Mouse (Mus musculus) adrenal gland, adult 2 months (tissue): ENCODE results near the gene Cdh23. TPM values are rescaled to one million over a fixed set of nuclear protein-coding genes. Genes with fewer than 3 reads are reported as not detected.
A peak's percentile ranks its signal among the peaks of the same experiment; 100 is the strongest.

Source experiments
- DNase-seq: peaks from one replicate; pipeline ENCODE4 v3.0.0; 2021
- polyA plus RNA-seq: library from polyadenylated mRNA; depleted of rRNA; stranded (reverse); fragments of >200 nt; gene quantifications from 2 replicates; pipeline ENCODE4 v1.2.3, GENCODE M21; 2012
- total RNA-seq, 2 experiments: library from RNA; stranded (reverse); gene quantifications; 2 replicates each; pipeline ENCODE4 v1.2.3; 2021

Cdh23 gene
- total and polyA plus RNA-seq, 3 experiments, result 0.90 to 1.4 (median 1.1) TPM

DNA sequence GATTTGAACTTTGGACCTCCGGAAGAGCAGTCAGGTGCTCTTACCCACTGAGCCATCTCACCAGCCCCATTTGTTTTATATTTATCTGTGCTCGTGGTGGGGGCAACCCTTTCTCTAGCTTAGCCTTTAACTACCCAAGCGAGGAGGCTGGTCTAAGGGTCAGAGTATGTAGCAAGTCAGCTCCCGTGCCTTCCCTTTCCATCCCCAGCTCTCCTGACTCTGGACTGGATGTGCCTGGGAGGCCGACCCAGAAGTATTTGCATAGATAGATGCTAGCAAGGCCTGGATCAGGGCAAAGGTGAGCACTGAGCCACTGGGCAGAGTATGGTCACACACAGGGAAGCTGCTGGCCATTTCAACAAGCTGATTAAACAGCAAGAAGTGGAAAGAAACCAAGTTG lies 12.5 kb upstream of the Cdh23 start:
- no peak for DNase-seq

DNA sequence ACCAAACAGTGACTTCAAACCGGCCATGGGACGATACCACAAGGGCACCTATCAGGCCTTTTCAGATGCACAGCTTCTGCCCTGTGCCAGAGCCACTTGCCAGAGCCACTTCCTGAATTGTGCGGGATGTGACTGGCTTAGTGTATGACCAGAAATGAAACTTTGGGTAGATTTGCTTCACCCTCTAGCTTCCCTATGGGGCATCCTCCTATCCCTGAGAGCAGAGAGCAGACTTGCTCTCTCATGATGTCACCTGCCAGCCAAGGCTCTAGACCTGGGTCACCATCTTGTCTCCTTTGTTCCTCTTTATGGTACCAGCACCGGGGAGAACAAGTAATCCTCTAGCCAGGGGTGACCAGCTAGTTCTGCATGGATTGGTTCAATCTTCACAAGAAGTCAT lies 10.0 kb upstream of the Cdh23 start:
- DNase-seq, result no peak

DNA sequence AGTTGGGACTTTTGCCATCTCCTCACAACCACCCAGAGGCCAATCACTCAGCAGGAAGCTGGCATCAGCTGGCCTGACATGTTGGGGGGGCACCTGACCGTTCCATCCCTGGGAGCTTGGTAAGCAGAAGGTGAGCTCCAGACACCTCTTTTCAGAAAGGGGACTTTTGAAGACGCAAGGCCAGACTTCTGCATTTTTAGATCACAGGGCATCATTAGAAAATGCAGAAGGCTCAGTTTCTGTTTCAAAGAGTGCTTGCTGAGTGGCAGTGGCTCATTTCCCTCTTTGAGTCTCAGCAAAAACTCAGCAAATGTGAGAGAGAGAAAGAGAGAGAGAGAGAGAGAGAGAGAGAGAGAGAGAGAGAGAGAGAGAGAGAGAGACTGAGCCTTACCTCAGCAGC lies 8.8 kb upstream of the Cdh23 start:
- DNase-seq, result no peak

DNA sequence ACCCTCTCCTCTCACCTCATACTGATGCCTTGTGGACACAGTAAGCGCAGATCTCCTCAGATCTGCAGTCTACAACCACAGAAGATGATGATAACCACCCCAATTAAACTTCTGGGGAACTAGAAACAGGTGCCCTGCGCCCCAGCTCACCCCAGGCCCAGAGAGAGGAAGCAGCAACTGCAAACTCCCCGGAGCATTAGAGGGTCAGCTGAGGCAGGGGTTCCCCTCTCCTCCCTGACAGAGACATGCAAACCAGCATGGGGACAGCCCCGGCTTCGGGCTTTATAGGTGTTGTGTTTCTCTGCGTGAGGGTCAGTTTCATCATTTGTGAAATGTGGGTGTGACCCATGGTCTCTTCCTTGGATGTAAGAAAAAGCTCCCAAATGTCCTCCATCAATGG lies 1.5 kb upstream of the Cdh23 start:
- DNase-seq, result no peak

DNA sequence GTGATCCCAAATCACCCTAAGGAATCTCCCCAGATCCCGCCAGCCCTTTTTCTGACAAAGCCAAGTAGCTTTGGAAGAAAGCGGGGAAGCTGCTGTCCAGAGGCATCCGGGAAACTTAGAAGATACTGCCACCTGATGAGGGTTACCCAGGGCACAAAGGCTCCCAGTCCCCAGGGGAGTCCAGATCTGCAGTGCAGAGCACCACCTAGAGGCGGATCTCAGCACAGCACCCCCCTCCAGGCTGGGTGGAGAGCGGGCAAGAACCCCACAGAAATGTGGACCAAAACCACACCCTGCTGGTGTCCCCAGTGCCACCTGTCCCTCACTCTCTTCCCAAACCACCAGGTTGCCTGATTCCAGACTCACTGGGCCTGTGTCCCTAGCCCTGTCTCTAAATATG lies 685 bp upstream of the Cdh23 start:
- peak; percentile 66 for DNase-seq

DNA sequence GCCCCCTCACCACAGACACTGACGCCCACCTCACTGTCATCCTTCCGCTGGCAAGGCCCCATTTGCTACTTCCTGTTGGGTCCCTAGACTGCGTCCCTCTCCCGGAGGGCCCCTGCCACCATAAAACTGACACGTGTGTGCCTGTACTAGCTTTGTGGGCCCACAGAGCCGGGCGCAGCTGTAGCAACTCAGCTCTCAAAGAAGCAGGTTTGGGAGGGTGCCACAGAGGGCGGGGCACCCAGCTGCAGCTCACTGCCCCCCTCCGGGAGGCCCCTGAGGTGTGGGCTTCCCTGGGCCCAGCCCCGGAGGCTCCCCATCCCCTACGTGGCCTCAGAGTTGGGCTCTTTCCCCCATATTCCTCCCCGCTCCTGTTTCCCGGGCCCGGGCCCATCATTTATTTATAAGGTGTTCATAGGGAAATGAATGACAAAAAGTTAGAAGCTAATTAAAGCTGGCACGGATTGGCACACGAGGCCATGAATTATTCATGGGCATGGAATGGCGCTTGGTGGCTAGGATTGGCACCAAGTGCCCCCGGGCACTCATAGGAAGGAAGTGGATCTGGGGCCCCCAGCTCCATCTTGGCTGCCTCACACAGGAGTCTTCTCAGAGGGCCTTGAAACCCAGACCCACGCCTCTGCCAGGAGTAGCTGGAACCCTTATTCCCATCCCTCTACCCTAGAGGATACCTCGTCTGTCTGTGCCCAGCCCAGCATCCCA lies 4.5 kb downstream of the Cdh23 start:
- DNase-seq, result no peak

DNA sequence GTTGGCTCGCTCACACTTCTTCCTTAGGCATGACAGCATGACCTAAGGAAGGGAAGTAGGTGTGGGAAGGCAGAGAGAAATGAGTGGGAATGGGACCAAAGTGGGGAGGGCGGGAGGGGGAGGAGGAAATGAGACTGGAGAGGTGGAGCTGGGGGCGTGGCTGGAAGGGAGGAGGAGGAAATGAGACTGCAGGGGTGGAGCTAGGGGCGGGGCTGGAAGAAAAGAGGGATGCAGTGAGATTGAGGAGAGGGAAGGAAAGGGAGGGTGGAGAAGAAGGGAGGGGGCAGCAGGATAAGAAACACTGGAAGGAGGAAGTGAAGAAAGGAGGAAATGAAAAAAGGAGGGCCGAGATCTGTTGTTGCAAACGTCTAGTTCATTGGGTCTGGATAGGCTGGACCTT lies 5.3 kb downstream of the Cdh23 start:
- peak; percentile 23 for DNase-seq

DNA sequence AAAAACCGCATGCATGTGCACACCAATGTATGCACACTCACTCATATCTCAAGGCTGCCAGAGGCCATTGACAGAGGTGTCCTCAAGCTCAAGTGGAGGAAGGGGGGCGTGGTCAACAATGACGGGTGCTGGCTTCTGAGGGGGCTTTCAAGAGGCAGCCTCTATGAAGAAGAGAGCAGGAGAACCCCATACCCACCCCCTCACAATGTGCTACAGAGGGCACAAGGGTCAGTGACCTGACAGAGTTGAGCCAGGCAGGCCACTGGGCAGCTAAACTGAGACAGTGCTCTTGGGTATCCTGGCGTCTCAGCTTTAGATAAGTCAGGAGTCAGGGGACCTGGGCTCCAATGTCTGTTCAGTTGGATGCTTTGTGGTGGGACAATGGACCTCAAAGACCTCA lies 6.9 kb downstream of the Cdh23 start:
- DNase-seq, result no peak

DNA sequence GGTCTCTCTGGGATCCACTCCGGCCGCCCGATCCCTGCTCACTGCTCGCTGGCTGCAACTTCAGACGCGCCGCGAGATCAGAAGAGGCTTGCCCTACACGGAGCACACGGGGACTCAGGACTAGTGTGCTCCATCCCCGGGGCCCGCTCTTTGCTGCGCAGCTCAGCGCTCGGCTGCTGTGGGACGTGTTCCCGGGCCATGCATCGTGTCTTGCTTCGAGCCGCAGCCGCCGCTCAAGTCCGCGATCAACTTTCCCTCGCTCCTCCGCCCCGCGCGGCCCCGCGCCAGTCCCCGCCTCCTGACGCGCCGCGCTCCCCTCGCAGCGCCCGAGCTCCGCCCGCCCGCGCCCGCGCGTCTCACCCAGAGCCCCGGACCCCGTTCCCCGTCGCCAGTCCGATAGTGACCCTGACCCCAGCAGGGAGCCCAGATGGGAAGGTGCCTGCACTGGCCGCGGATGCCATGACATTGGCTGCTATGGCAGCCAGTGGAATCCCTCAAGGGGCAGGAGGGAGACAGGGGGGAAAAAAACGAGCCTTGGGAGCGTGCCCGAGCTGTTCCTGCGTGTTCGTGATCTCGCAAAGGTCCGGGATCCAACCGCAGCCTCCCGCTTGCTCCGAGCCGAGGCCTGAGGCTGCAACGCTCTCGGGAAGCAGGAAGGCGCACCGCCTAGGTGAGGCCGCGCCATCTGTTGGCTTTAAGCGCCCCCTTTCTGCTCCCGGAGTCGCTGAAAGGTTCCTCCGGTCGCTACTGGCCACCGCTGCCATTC lies 9.1 kb downstream of the Cdh23 start:
- peak; percentile 76 for DNase-seq

DNA sequence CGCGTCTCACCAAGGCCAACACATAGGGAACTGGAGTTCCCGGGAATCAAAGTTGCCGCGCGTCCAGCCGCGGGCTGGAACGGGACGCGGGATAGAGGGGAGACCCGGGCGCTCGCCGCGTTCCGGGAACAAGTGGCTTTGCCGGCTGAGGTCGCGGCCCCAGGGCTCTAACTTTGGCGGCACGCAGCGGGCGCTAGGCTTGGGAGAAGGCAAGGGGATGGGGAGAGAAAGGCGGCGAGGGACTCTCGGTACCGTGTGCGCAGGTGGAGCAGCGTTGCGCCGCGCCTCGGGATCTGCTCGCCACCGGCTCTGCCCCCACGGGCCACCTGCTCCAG lies 9.7 kb downstream of the Cdh23 start:
- no peak for DNase-seq

DNA sequence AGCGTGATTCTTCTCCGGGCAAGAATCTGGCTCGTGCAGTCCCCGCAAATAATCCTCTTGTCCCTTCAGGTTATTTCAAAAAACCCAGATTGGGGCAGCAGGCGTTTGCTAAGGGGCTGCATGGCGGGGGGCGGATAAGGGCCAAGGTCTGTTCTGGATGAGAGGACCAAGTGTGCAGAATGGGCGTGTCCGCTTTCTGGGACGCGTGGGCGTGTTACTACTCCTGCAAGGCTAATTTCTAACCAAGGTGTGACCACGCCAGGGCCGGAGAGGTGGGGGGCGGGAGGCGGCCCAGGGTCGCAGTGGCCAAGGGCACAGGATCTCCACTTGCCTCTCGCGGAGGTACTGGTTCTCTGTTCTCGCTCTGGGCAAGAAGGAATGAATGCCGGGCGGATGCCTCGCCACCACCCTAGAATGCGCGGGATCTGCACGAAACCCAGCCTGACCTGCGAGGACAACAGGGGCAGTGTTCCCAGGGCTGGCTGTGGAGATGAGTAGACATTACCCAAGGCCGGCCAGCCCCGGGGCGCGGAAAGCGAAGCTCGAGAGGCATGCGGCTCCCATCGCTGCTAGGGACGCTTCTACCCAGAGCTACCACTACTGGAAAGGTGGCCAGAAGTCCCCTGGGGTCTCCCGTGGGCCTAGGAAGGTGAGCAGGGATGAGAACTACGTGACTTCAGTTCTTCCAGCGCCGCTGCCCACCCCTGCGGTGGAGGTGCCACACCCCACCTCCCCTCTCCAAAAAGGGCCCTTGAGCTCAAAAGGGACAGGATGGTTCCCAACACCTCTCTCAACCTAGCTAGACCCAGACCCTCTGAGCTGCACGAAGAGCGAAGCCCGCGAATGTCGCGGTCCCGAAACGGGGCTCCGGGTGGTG lies 10.3 kb downstream of the Cdh23 start:
- DNase-seq, result peak; percentile 37

DNA sequence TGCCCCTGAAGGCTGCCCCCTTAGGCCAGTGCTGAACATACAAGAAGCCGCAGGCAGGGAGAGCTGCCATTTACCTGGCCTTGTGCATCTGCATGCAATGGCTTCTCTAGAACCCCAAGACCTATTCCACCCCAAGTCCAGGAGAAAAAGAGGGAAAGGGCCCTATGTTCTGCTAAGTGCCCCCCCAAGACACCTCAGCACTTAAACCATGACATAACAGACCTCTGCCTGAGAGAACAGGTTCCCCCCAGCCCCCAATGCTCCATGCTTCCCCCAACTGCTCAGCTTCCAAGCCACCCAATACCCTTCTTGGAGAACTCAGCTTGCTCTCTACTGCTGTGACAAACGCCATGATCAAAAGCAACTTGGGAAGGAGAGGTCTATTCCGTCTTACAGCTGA lies 17.4 kb downstream of the Cdh23 start:
- DNase-seq, result no peak

DNA sequence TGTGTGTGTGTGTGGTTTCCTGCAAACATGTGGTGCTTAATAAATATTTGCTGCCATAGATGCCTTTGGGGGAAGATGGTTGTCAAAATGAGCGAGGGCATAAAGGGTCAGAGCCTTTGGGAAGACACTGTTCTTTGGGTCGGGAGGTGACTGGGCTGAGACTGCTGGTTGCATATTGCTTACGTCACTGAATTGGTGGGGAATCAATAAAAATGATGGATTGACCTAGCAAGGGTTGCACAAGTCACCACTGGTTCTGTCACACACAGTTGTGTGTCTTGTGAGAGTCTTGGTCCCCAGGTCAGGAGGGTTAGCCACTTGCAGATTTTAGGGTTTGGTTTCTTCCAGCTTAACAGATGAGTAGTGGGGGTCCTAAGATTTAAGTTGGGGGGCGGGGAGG lies 19.0 kb downstream of the Cdh23 start:
- DNase-seq, result no peak

DNA sequence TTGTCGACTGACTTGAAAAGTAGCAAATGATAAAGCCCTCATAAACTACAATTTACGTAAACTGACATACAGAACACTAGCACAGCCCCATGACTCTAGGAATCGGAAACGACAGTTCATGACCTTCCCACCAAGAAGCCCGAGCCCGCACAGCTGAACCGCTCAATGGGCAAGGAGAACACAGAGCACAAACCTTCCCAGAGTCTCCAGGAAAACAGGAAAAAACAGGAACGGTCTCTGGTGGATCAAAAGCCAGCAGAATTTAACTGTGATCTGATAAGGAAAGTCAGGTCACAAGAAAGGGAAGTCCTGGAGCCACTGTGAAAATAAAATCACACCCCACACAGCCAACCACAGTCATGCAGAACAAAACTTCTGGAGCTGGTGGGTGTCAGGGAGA lies 26.1 kb downstream of the Cdh23 start:
- no peak for DNase-seq

DNA sequence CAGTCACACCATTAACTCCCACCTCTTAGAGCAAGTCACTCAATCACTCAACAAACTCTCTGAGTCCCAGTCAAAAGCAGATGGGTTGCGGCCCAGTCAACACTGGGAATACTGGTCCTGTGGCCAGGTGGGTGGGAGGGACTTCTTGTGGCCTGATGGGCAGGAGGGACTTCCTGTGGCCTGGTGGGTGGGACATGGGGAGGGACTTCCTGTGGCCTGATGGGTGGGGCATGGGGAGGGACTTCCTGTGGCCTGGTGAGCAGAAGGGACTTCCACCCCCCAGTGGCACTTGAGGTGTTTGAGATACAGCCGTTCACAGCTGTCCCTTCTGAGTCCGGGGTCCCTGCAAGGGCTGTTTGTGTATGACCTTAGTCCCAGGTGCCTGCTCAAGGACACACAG lies 27.7 kb downstream of the Cdh23 start:
- DNase-seq, result no peak

DNA sequence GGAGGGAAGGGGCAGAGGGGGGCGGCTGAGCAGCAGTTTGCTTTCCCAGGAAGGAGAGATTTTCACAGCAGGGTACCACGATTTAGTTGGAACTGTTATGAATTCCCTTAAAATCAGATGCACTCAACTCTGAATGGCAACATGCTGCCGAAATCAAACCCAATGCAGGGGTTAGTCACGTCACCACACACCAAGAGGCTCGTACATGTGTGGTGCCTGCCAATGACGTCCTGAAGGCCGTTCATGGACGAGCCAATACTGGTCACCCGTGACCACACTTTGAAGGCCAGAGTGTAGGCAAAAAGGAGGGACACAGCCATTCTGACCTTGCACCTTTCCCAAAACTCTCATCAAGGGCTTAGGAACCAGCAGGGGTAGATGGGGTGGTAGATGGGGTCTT lies 35.3 kb downstream of the Cdh23 start:
- peak; percentile 15 for DNase-seq

DNA sequence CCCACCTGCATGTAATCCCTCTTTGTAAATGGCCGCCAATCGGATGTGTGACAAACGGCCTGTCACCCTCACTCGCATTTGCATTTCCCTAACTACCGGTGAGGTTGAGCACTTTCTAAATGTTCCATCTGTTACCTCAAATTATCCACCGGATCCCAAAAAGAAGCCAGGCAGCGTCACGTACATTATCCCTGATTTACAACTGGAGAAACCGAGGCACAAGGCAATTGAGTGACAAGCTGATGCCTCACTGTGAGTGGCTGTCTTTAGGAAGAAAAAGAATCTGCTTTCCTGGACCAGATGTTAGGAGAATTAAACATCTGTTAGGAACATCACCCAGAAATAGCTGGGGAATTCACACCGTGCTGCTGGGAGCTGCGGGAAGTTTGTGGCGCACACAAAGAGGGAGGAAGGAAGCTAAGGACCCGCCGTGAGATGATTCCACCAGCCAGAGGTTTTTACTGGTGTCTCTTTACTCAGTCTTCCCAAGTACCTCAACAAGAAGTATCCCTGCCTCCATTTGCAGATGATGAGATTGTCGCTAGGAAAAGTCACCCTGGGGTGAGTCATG lies 36.8 kb downstream of the Cdh23 start:
- DNase-seq, result no peak

DNA sequence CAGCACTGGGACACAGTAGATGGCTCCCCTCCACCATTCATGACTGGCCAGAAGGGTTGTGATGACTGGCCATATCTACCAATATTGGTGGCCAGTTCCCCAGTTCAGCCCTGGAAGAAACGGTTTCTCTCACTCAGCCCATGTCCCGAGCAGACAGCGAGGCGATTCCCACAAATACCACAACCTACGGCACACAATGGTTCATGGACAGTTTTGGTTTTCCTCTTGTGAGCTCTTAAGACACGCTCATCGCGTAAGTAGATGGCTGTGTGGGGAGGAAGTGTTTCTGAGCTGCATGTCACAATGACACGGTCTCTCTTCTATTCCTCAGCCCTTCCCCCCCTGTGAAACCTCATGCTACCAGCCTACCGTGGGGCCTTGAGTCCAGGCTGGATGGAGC lies 38.1 kb downstream of the Cdh23 start:
- no peak for DNase-seq

DNA sequence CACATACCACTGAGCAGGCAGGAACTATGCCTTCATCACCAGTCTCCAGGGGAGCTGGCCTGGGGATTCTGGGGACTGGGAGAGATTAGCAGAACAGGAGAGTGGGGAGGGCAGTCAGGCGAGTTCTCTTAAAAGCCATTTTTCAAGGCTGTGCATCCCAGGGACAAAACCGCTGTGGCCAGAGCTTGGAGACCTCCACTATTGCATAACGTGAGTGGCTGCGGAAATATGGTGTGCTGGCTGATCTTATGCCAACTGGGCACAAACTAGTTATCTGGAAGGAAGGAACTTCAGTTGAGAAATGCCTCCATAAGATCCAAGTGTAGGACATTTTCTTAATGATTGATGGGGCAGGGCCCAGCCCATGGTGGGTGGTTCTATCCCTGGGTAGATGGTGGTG lies 42.6 kb downstream of the Cdh23 start:
- peak; percentile 25 for DNase-seq

DNA sequence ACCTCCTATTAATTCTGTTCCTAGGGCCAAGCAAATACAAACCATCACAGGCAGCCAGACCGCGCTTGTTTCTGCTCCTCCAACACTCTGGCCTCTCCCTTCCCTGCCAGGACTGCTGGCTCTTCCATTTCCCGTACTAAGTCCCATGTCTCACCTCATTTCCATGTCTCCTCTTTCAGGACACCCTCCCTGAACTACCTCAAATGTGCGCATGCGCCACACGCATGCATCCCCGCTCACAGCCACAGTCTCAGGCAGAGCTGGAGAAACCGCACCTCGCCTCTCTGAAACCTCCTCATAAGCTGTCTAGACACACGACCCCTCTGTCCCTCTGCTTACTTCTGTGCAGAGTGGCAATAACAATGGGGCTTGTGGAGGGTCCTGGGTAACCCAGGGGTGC lies 43.2 kb downstream of the Cdh23 start:
- DNase-seq, result no peak

DNA sequence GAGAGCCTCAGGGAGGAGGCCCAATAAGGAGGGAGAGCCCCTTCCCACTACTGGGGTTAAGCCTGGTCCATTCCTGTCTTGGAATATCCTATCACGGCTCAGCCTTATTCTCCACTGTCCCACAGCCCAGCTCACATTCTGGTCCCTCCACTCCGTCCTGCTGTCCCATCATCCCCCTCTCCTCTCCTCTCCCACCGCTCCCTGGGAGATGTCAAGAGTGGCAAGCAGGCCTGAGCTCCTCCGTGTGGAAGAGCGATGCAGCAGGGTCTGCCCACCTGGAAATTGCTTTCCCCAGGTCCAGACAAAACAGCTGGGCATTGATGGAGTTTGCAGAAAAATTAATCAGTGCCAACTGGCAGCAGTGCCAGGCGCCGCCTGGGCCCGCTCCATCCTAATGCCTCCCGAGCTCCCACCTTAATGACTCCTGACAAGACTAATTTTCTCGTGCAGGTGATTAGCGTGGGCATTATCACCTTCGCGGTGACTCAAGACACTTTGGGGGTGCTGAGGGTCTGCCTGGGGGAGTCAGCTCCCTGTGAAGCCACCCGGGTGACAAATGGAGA lies 52.1 kb downstream of the Cdh23 start:
- DNase-seq, result no peak

DNA sequence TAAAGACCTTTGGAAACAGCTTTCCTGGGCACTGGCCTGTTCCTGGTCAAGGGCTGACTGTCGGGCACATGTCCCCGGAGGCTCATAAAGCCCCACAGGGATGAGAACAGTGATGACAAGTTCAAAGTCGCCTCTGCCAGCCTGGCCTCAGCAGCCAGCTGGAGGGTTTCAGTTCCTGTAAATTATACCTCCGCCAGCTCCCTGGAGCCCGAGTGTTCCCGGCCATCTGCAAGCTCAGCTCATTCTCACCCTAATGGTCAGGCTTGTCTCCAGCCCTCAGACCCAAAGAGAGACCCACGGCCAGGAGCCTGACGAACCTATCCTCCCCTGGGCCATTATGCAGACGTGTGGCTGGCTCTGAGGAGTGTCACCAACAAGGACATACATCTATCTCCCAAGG lies 57.0 kb downstream of the Cdh23 start:
- DNase-seq, result no peak
